In the genomic region with DNA sequence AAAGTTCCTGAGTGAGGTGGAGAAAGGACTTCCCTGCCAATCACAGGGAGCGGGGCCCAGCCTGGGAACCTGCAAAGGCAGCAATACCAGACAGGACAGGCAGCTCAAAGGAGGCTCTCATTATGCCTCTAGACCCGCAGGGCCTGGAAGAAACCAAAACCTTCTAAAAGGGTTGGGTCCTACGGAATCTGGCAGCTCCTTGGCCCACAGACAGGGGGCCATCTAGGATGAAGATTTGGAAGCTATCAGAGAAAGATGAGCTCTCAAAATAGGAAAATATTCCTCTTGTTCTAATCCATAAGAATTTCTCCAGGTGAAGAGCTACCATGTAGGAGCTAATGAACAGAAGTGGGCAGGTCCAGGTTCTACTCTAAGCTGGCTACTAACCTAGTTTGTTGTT, we compare ENCODE assay signal across 18 mouse cellular contexts. TPM values are rescaled to one million over a fixed set of nuclear protein-coding genes. Genes with fewer than 3 reads are reported as not detected.
DNase-seq lines count a peak whose midpoint lies in the region; ATAC-seq lines count a peak whose summit lies in the region.
"Had no signal": no experiment of that assay in that cellular context is flagged by ENCODE, and none has a peak within 500 bp of the region (broad histone marks: within the 10 kb centered on the region; RNA-seq: fewer than 3 reads in every experiment).

No protein-coding gene starts in this region.

- H3K36me3 ChIP-seq in liver, embryonic 15.5 days (replicated peaks) = no peaks in the 10 kb centered on the region
- no peaks in the 10 kb centered on the region for H3K36me3 ChIP-seq in liver, embryonic 12.5 days
- no peaks in the 10 kb centered on the region for H3K36me3 ChIP-seq in stomach, embryonic 15.5 days
- H3K36me3 ChIP-seq: forebrain, embryonic 12.5 days; hindbrain, embryonic 13.5 days; limb, embryonic 12.5 days had no signal

- no peak overlapping the region for H3K9ac ChIP-seq in liver, embryonic 15.5 days
- H3K9ac ChIP-seq in liver, embryonic 12.5 days = no peak overlapping the region
- H3K9ac ChIP-seq in stomach, embryonic 15.5 days = no peak overlapping the region
- H3K9ac ChIP-seq: forebrain, embryonic 12.5 days; hindbrain, embryonic 13.5 days; limb, embryonic 12.5 days had no signal

- H3K9me3 ChIP-seq in liver, embryonic 15.5 days (replicated peaks) = no peaks in the 10 kb centered on the region
- no peaks in the 10 kb centered on the region for H3K9me3 ChIP-seq in liver, embryonic 12.5 days (replicated peaks)
- no peaks in the 10 kb centered on the region for H3K9me3 ChIP-seq in stomach, embryonic 15.5 days
- H3K9me3 ChIP-seq: forebrain, embryonic 12.5 days; hindbrain, embryonic 13.5 days; limb, embryonic 12.5 days had no signal

- WGBS in liver, embryonic 15.5 days (ENCODE audit: insufficient replicate concordance) = 60% methylated on average over 3 of the region's 3 CpGs
- 61% methylated on average over 3 of the region's 3 CpGs for WGBS in liver, embryonic 12.5 days (ENCODE audit: insufficient replicate concordance)
- 74% methylated on average over 3 of the region's 3 CpGs for WGBS in stomach, embryonic 15.5 days

- ATAC-seq in liver, embryonic 15.5 days (ENCODE audit: insufficient read depth) = no peak
- no peak for ATAC-seq in liver, embryonic 12.5 days
- ATAC-seq in stomach, embryonic 15.5 days (ENCODE audit: insufficient read depth, low FRiP score, low read depth) = no peak

- peaks cover 7% of the 10 kb centered on the region; the same call in 1 of the 2 replicates for H3K4me1 ChIP-seq in liver, embryonic 15.5 days (replicated peaks)
- H3K4me1 ChIP-seq in liver, embryonic 12.5 days = no peaks in the 10 kb centered on the region
- H3K4me1 ChIP-seq in brown adipose tissue, adult 24 weeks (ENCODE audit: control insufficient read depth, insufficient read depth, insufficient read length, low read length) = no peaks in the 10 kb centered on the region
- H3K4me1 ChIP-seq in stomach, embryonic 15.5 days = no peaks in the 10 kb centered on the region
- H3K4me1 ChIP-seq: forebrain, embryonic 12.5 days; hindbrain, embryonic 13.5 days; limb, embryonic 12.5 days had no signal

- no peaks in the 10 kb centered on the region for H3K27me3 ChIP-seq in liver, embryonic 15.5 days
- no peaks in the 10 kb centered on the region; the same call in 1 of the 2 replicates for H3K27me3 ChIP-seq in liver, embryonic 12.5 days (replicated peaks)
- H3K27me3 ChIP-seq in stomach, embryonic 15.5 days (replicated peaks) = no peaks in the 10 kb centered on the region
- H3K27me3 ChIP-seq: forebrain, embryonic 12.5 days; hindbrain, embryonic 13.5 days; limb, embryonic 12.5 days had no signal

- 0 out of 2 replicates have a peak overlapping the region, but pooled peaks have one; percentile 2 for H3K4me2 ChIP-seq in liver, embryonic 15.5 days
- H3K4me2 ChIP-seq in liver, embryonic 12.5 days = no peak overlapping the region
- H3K4me2 ChIP-seq in stomach, embryonic 15.5 days = peak overlapping the region; percentile 36
- H3K4me2 ChIP-seq: forebrain, embryonic 12.5 days; hindbrain, embryonic 13.5 days; limb, embryonic 12.5 days had no signal

- DNase-seq in gastrocnemius, postnatal 10 days = peak; percentile 20
- no peak for DNase-seq in gastrocnemius, adult 8-10 months (ENCODE audit: low spot score in 2 of 2)
- DNase-seq in layer of hippocampus, postnatal 14 days (ENCODE audit: low spot score in 2 of 2) = no peak
- DNase-seq in ovary, postnatal 14 days (ENCODE audit: low spot score) = no peak
- DNase-seq: cerebellum, adult 8-10 months; thymus, adult 18-20 months had no signal

- H3K27ac ChIP-seq in liver, embryonic 15.5 days (replicated peaks) = no peak overlapping the region
- H3K27ac ChIP-seq in liver, embryonic 12.5 days = no peak overlapping the region
- peak overlapping the region; percentile 73 for H3K27ac ChIP-seq in brown adipose tissue, adult 24 weeks (replicated peaks; ENCODE audit: low read depth, low read length)
- H3K27ac ChIP-seq in stomach, embryonic 15.5 days = peak overlapping the region; percentile 14; the same call in 1 of the 2 replicates
- H3K27ac ChIP-seq: forebrain, embryonic 12.5 days; hindbrain, embryonic 13.5 days; limb, embryonic 12.5 days had no signal

- H3K4me3 ChIP-seq in liver, embryonic 15.5 days (replicated peaks) = no peak overlapping the region
- H3K4me3 ChIP-seq in liver, embryonic 12.5 days = no peak overlapping the region
- peak overlapping the region; percentile 56 for H3K4me3 ChIP-seq in brown adipose tissue, adult 24 weeks (ENCODE audit: insufficient read depth, low read depth, low read length)
- H3K4me3 ChIP-seq in stomach, embryonic 15.5 days (replicated peaks) = no peak overlapping the region; the same call in 1 of the 2 replicates
- H3K4me3 ChIP-seq: forebrain, embryonic 12.5 days; hindbrain, embryonic 13.5 days; layer of hippocampus, adult 2 months; limb, embryonic 12.5 days had no signal

RNA-seq across cellular contexts. Expression of a gene that starts 0.5 kb away (rescaled TPM):
- 1 to 10 TPM; 6.3 to 9.2 TPM for total RNA-seq in gastrocnemius, postnatal 10 days (2021)
- 1 to 10 TPM; 1.7 to 2.7 (median 2.1) TPM for total RNA-seq in gastrocnemius, adult 8-10 months (2022)
- polyA plus RNA-seq in liver, embryonic 15.5 days (2015; fragmentation: Nextera tagmentation; extraction: Ambion mirVana) = 1.2 TPM in 2 replicates
- 0.69 and 0.79 TPM in 2 replicates for polyA plus RNA-seq in liver, embryonic 12.5 days (2016; fragmentation: Nextera tagmentation; extraction: Ambion mirVana)
- polyA plus RNA-seq in brown adipose tissue, adult 24 weeks (2012; ENCODE audit: insufficient read depth, insufficient read length, missing spikeins) = 2.3 and 10.5 TPM in 2 replicates
- polyA plus RNA-seq in stomach, embryonic 15.5 days (2015; fragmentation: Nextera tagmentation; extraction: Ambion mirVana) = 6.8 and 8.6 TPM in 2 replicates
- total RNA-seq in layer of hippocampus, postnatal 14 days (2021) = 1 to 10 TPM; 3.8 to 4.1 TPM

RNA-seq across cellular contexts. Expression of a gene that starts 50.9 kb away (rescaled TPM):
- total RNA-seq in gastrocnemius, postnatal 10 days (2021) = 1 to 10 TPM in 1 of 2 experiments, under 1 TPM in 1; 0.56 to 4.4 TPM
- total RNA-seq in gastrocnemius, adult 8-10 months (2022) = not detected
- polyA plus RNA-seq in liver, embryonic 15.5 days (2015; fragmentation: Nextera tagmentation; extraction: Ambion mirVana) = 25.2 and 29.9 TPM in 2 replicates
- polyA plus RNA-seq in liver, embryonic 12.5 days (2016; fragmentation: Nextera tagmentation; extraction: Ambion mirVana) = 12.6 TPM in 2 replicates
- not detected in 2 replicates for polyA plus RNA-seq in brown adipose tissue, adult 24 weeks (2012; ENCODE audit: insufficient read depth, insufficient read length, missing spikeins)
- polyA plus RNA-seq in stomach, embryonic 15.5 days (2015; fragmentation: Nextera tagmentation; extraction: Ambion mirVana) = 57.8 and 66.8 TPM in 2 replicates
- not detected for total RNA-seq in layer of hippocampus, postnatal 14 days (2021)
- total RNA-seq: layer of hippocampus, adult 2 months had no signal
- polyA plus RNA-seq: cortical plate, adult 2 months; forebrain, embryonic 12.5 days; heart, embryonic 14.5 days; hindbrain, embryonic 13.5 days had no signal

RNA-seq across cellular contexts. Expression of a gene that starts 54.8 kb away (rescaled TPM):
- not detected for total RNA-seq in gastrocnemius, postnatal 10 days (2021)
- not detected for total RNA-seq in gastrocnemius, adult 8-10 months (2022)
- polyA plus RNA-seq in liver, embryonic 15.5 days (2015; fragmentation: Nextera tagmentation; extraction: Ambion mirVana) = 0.06 TPM in 1 of 2 replicates, not detected in the other
- not detected in 2 replicates for polyA plus RNA-seq in liver, embryonic 12.5 days (2016; fragmentation: Nextera tagmentation; extraction: Ambion mirVana)
- not detected in 2 replicates for polyA plus RNA-seq in brown adipose tissue, adult 24 weeks (2012; ENCODE audit: insufficient read depth, insufficient read length, missing spikeins)
- 5.1 and 7.6 TPM in 2 replicates for polyA plus RNA-seq in stomach, embryonic 15.5 days (2015; fragmentation: Nextera tagmentation; extraction: Ambion mirVana)
- total RNA-seq in layer of hippocampus, postnatal 14 days (2021) = under 1 TPM; 0.26 to 0.30 TPM
- total RNA-seq: megakaryocyte-erythroid progenitor cell, adult 5-6 weeks had no signal
- polyA plus RNA-seq: forebrain, embryonic 12.5 days; limb, embryonic 12.5 days; neural tube, embryonic 11.5 days had no signal

Comparison
In these comparisons a context has a peak if more than half of its experiments do, and no peak if none do; other contexts are left out.
1. H3K27ac ChIP-seq: peak in brown adipose tissue, adult 24 weeks (single experiment) and stomach, embryonic 15.5 days (single experiment); none in liver, embryonic 15.5 days (single experiment) and liver, embryonic 12.5 days (single experiment).
2. RNA of a gene that starts 50.9 kb away (polyA plus RNA-seq): 57.8 to 66.8 TPM in stomach, embryonic 15.5 days, 25.2 to 29.9 TPM in liver, embryonic 15.5 days and 12.6 TPM in liver, embryonic 12.5 days; not detected in brown adipose tissue, adult 24 weeks; every median in the first group is over 10 times any median in the second.